Mouse (Mus musculus) layer of hippocampus, adult 8-10 months (tissue): Measurements from ENCODE around the gene 0610010F05Rik. TPM values are rescaled to one million over a fixed set of nuclear protein-coding genes. Genes with fewer than 3 reads are reported as not detected.
"Not testable (repeated sequence)": the region's sequence is repeated elsewhere in the genome, so short reads cannot be mapped to it uniquely, and the experiment has no call there.

Experiments
- DNase-seq, 2 experiments: peaks; one replicate each; pipeline ENCODE4 v3.0.0; 2022; ENCODE audit warnings: low spot score in 2 of 2
- total RNA-seq, 4 experiments: library from RNA; stranded (reverse); gene quantifications; 2 replicates each; pipeline ENCODE4 v1.2.4; 2022

The 0610010F05Rik gene
- 10 to 100 TPM; 28.6 to 31.1 (median 30.5) TPM for total RNA-seq

GRCm38 (mm10) chr11:23632945-23633878 lies at the start of gene 0610010F05Rik:
0610010F05Rik (minus strand) TSS chr11:23633639.
- DNase-seq, result peak; percentile 61 to 68

GRCm38 (mm10) chr11:23682561-23682960 lies 49.1 kb upstream of the 0610010F05Rik start:
- no peak for DNase-seq

GRCm38 (mm10) chr11:23680435-23680950 lies 47.1 kb upstream of the 0610010F05Rik start:
- no peak for DNase-seq

- DNase-seq, result peak; percentile 29 to 58
Measured at GRCm38 (mm10) chr11:23679044-23679642, 45.7 kb upstream of the 0610010F05Rik start.

GRCm38 (mm10) chr11:23676100-23676499 lies 42.7 kb upstream of the 0610010F05Rik start:
- no peak for DNase-seq

GRCm38 (mm10) chr11:23672256-23672749 lies 38.9 kb upstream of the 0610010F05Rik start:
- no peak for DNase-seq

- DNase-seq, result no peak
Measured at GRCm38 (mm10) chr11:23667128-23667527, 33.7 kb upstream of the 0610010F05Rik start.

GRCm38 (mm10) chr11:23666526-23666925 lies 33.1 kb upstream of the 0610010F05Rik start:
- DNase-seq, result no peak

- peak; percentile 81 to 83 for DNase-seq
Measured at GRCm38 (mm10) chr11:23665798-23666501, 32.5 kb upstream of the 0610010F05Rik start, which contains the start of gene Pex13. Pex13 (minus strand) TSS chr11:23665959.

- no peak for DNase-seq
Measured at GRCm38 (mm10) chr11:23665311-23665786, 31.9 kb upstream of the 0610010F05Rik start, which contains the start of gene Pus10. Pus10 (plus strand) TSS chr11:23665674.

GRCm38 (mm10) chr11:23664232-23664631 lies 30.8 kb upstream of the 0610010F05Rik start:
- no peak for DNase-seq

GRCm38 (mm10) chr11:23657791-23658190 lies 24.4 kb upstream of the 0610010F05Rik start:
- DNase-seq, result no peak

- no peak for DNase-seq
Measured at GRCm38 (mm10) chr11:23653666-23654065, 20.2 kb upstream of the 0610010F05Rik start.

- no peak for DNase-seq
Measured at GRCm38 (mm10) chr11:23647835-23648234, 14.4 kb upstream of the 0610010F05Rik start.

GRCm38 (mm10) chr11:23647431-23647830 lies 14.0 kb upstream of the 0610010F05Rik start:
- no peak for DNase-seq

- no peak for DNase-seq
Measured at GRCm38 (mm10) chr11:23634573-23634972, 1.1 kb upstream of the 0610010F05Rik start.

GRCm38 (mm10) chr11:23633879-23634215 lies 408 bp upstream of the 0610010F05Rik start:
- no peak for DNase-seq

GRCm38 (mm10) chr11:23630664-23631063 lies 2.8 kb downstream of the 0610010F05Rik start:
- no peak for DNase-seq

GRCm38 (mm10) chr11:23618995-23619394 lies 14.4 kb downstream of the 0610010F05Rik start:
- DNase-seq, result no peak

- DNase-seq, result no peak
Measured at GRCm38 (mm10) chr11:23614546-23614945, 18.9 kb downstream of the 0610010F05Rik start.

GRCm38 (mm10) chr11:23607291-23607690 lies 26.1 kb downstream of the 0610010F05Rik start:
- DNase-seq, result not testable (repeated sequence)
